Mouse (Mus musculus) adrenal gland, postnatal 14 days (tissue): ENCODE results near the gene Sars. TPM values are rescaled to one million over a fixed set of nuclear protein-coding genes. Genes with fewer than 3 reads are reported as not detected.

Experiments used
- DNase-seq: peaks from one replicate; pipeline ENCODE4 v3.0.0; 2021; ENCODE audit warnings: mixed read lengths
- total RNA-seq: library from RNA; stranded (reverse); gene quantifications from 2 replicates; pipeline ENCODE4 v1.2.3, GENCODE M21; 2021

Sars gene
- total RNA-seq, 1 experiment from 2014 or later = 144 TPM

DNA sequence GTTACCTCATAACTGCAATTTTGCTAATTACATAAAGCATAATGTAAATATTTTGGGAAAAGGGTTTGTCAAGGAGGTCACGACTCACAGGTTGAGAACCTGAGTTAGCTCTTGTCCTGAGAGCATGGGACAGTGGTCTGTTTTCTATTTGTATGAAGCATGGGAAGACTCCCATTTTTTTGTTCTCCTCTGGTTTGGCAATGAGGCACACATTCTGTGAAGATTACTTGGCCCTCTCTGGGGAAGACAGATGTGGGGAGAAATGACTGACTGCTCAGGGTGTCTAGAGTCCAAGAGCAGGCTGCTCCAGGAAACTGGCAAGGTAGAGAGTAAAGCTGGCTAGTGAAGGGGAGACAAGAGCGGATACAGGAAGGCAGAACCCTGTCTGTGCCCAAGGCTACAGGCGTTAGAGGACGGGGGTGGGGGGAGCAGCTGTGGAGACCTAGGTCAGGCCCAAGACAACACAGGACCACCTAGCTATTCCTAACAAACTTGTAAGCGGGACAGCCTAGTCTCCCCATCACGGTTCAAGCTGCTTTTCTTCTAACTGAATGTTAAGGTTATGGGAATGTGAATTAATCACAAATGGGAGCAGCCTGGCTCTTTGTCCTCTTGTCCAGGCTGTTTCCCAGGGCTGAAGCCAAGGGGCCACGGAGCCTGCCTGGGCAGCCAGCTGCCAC lies 19.9 kb downstream of the Sars start:
- DNase-seq = no peak

DNA sequence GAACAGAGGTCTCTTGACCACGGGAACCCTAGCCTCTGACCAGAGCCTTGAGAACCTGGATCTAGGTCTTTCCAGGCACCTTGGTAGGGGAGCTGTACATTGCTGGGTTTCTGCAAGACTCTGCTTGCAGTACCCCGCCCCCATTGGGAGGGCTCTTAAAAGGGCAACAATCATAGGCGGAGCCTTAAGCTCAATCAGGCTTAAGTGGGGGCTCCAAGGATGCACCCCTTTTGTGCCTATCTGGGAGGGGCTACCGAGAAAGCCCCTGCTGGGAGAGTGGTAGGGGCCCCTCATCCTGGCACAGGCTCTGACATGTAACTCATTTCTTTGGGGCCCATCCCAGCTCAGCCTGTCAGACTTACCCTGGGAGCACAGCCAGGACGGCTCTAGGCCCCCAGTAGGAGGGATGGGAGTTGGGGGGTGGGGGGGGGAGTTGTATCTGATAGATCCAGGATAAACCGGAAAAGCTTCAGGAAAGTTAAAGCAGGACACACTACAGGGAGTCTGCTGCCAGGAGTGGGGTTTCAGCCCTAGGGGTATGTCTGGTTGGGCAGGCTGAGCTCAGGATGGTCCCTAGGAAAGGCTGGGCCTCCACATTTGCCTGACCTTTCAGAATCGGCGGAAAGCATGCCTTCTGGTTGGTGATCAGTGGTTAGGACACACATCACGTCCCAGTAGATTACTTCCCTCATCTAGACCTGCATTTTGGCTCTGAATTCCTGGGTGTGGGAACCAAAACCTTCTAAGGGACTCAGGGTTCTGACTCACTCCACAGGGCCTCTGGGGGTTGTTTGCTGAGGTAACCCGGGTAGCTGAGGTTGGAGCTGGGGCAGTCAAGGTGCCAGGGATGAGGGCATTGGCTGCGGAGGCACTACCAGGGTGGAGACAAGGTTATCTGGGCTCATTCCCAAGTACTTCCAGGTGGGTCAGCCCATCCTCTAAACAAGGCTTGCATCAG lies 20.9 kb downstream of the Sars start:
- peak; percentile 59 for DNase-seq

DNA sequence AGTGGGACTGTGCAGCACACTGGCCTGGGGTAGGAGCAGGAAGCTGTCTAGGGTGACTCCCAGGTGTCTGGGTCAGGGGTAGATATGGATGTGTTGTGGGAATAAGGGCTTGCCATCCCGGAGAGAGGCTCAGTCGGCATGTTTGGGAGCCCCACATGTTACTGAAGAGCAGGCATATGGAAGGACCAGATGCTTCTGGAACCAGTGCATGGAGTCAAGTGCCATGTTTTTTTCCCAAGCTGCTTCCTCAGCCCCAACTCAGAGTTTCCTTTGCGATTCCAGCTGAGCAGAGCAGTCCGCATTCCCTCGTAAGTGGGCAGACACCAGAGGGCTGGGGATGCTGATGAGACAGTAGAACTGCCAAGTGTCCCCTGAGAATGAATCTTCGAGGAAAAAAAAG lies 22.0 kb downstream of the Sars start:
- DNase-seq = no peak

DNA sequence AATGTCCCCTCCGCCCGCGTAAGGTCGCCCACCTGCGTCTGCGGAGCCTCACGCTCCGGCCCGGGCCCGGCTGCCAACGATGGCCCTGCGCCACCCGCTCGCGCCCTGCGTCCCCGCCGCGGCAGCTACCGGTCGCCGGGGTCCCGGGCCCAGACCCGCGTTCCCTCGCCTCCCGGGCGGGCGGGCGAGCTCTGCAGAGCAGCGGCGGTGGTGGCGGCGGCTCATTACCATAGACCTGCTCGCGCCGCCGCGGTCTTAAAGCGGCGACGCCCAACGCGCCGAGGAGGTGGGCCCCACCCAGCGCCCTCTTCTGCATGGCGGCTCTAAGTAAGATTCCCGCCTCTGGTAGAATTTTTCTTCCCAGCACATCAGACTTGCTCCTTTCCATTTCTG lies 29.2 kb downstream of the Sars start:
- peak; percentile 84 for DNase-seq

DNA sequence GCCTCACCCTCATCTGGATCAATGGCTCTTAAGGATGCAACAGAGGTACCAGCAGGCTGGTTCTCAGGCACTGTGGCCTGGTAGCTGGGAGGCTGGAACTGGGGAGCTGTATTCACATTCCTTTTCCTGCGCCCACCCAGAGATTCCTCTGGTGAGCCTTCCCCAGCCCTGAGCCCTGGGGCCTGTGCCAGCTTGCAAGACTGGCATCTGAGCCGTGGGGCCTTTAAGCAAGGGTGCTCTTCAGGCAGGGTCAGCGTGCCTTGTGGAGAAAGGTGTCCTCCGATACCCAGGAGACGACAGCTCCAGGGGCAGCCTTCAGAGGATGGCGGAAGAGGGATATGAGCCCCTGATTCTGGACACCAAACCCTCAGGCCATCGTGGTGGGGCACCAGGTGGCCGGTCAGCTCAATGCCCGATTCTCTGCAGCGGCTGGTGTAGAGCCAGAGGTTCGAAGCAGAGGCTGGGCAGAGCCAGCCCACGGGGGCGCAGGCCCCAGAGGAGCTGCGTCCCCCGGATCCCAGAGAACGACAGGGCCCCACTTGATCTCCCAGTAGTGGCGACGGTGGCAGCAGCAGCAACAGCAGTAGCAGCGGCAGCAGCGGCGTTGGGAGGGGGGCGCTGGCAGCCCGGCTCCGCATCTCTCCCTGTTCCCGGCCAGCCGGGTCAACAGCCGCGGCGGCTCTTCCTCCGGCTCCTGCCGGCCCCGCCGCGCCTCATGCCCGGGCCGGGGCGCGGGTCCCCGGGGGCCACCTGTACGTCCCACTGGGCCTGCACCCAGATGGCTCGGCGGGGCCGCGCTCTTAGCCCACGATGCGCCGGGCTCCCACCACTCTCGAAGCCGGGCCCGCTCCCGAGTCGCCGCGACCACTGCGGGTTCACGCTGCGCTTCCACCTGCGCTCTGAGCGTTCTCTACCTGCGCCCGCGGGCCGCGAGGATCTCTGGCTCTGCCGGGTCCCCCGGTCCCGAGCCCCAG lies 29.9 kb downstream of the Sars start, which contains the start of gene Celsr2:
TSS of gene Celsr2 (minus strand) at position 696 of the 974 bp plus-strand sequence.
- peak; percentile 54 for DNase-seq

DNA sequence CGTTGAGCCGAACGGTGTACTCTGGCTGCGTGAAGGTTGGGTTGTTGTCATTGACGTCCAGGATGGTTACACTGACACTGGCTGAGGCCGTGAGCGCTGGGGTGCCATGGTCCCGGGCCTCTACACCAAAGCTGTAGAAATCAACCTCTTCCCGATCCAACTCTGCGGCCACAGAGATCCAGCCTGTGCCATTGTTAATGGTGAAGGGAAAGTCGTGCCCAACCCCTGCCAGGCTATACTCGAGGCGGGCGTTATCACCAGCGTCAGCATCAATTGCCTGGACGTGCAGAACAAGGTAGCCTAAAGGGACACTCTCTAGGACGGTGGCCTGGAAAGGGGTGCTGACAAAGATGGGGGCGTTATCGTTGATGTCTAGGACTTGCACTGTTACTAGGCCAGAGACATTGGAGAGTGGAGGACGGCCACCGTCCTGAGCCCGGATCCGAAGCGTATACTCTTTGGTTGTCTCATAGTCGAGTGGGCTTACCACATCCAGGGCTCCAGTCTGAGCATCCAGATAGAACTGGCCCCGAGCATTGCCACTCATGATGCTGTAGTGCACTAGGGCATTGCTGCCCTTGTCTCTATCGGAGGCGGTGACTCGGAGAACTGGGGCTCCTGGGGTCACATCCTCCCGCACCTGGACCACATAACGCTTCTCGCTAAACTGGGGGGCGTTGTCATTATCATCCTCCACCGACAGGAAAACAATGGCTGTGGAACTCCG lies 31.2 kb downstream of the Sars start:
- DNase-seq = no peak

DNA sequence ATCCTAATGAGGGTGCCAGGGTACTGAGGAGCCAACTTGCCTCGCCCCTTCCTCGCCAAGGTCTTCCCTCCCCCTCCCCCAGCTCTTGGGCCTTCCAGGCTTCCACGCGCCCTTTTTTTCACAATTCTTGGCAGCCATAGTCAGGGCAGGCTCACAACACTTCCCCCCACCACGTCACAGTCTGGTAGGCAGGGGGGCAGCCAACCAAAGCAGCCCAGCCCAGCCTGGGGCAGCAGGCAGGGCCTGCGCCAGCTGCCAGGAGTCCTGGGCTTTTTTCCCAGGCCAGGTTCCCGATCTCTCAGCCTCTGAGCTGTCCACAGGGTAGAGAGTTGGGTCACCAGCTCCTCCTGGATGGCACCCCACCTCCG lies 33.3 kb downstream of the Sars start:
- DNase-seq = peak; percentile 68

DNA sequence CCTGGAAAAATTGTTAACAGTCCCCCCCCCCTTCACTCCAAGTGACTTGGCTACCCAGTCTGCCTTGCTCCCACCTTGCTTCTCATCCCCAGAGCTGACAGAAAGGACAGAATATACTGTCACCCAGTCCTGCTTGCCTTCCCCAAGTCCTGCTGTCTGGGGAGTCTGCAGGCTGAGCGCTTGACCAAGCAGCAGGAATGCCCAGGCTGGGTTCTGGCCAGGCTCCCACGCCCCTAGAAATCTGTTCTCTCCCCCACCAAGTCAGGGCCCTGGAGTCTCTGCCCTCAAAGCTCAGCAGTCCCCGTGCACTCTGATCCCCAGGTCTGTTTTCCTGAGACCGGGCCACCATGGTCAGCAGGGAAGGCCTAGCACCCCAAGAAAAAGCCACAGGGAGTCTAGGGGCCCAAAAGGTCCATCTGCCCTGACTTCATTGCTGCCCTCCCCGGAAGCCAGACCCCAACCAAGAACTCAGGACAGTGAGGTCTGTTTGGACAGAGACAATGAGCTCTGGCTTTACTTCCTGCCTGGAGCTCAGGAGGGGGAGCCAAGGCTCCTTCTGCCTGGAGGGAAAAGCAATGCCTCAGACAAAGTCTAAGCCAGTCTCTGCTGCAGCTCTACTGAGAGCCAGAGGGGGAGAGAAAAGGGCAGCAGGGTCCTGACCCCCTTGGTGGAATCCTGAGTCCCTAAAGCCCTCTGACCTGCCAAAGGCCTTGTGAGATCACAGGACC lies 33.8 kb downstream of the Sars start:
- no peak for DNase-seq

DNA sequence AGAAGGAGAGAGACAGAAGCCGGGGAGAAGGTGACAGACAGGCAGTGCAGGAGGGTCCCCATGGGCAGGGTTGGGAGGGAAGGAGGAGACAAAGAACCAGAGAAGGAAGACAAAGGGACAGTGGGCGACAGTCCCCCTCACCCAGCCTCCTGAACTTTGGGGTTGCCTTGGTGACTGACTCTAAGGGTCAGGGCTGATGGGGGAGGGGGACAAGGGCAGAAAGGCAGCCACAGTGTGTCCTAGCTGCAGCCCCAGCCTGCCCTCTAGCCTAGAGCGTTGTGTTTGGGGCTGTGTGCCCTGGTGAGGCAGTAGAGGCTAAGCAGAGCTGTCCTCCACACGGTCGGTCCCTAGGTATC lies 34.7 kb downstream of the Sars start:
- DNase-seq = no peak

DNA sequence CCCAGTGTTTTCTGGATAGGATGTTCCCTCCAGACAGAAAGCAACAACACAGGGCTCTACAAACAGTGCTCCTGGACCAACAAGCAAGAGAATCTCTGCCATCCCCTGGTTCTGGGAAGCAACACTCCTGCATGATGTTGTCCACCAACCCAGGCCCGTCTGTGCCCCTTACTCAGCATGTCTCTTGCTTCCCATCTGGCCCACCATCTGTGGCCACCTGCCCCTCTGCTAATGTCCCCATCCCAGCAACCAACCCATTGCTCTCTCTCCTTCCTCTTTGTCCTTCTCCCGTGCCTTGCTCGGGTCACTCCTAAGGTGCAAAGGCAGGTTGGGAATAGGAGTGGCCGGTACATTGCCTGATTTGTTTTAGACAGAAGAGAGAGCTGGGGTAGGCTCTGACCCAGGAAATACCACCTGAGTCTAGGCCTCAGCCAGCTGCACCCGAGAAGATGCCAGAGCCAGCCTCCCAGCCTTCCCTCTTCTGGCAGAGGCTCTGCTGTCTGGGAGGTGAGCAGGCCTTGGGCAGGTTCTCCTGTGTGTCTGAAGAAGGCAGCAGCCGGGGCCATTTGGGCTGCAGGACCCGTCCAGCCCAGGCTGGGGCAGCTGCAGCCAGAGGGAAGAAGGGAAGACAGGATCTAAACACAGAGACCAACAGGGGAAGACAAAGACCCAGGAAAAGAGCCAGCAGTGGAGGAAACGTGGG lies 35.2 kb downstream of the Sars start:
- no peak for DNase-seq

DNA sequence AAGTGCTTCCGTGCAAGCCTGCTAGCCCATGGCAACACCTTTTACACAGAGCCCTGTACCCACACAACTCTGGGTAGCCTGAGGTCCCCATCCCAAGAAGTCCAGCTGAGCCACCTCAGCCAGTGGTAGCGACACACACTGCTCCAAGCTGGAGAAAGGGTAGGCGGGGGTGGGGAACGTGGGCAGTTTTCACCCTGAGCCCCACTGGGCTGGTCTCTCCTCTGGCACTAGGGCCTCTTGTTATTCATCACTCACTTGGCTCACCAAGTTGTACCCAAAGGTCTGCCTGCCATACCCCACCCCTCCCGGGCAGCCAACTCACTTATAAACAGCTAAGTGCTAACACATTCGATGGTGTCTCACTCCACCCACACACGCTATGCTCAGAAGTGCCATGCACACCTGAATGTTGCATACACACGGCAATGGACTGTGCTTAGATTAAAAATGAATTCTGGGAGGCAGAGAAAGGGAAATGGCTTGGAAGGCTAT lies 36.4 kb downstream of the Sars start:
- no peak for DNase-seq

DNA sequence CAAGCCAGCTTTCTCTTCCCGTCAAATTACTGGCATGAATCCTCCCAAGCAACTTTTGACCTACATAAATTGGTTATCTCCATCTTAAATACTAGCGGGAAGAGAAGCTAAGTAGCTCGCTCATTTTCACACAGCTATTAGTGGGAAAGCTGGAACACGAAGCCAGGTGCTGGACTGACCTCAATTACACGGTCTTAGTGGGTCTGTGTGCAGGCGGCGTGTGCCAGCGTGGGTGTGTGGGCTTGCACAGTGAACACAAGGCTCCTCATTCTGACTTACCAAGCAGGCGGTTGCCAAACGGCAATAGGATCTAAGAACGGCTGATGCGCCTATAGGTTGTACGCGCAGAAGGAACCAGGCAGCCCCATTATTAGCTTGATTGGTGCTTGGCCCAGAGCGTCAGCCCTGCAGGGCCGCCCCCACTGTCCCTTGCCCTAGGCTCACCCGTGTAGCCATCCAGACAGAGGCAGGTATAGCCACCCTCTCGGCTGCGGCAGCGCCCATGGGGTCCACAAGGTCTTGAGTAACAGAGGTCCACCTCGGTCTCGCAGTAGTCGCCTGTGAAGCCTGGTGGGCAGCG lies 38.6 kb downstream of the Sars start:
- no peak for DNase-seq

DNA sequence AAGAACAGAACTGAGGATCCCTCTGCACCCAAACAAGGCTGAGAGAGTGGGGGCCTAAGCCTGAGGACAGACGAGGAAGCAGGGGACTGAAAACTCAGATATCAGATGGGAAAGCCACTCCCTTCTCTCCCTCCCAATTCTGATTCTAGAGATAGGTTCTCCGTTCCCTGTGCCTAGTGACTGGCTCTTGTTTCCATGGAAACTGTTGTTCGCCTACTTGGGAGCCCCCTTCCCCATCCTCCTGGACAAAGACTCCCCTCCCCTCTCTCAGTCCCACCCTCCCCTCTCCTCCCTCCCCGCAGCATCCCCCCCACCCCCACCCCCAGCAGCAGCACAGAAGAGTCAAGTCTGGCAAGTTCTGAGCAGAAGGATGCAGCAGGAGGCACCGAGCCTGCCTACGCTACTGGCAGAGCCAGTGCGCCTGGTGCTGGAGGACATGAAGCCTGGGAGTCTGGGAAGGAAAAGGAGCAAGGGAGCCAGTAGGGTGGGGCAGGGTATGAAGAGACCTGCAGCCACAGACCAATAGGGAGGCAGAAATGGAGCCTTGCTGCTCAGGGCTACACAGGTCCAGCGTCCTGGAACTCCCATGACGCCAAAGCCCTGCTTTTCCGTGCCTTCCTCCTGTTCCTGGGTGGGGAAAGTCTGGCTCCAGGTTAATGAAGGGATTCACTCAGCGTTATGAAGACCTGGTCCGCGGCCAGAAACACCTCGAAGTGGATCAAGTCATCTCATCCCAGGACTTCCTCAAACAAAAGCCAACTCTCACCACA lies 39.3 kb downstream of the Sars start:
- DNase-seq = no peak

DNA sequence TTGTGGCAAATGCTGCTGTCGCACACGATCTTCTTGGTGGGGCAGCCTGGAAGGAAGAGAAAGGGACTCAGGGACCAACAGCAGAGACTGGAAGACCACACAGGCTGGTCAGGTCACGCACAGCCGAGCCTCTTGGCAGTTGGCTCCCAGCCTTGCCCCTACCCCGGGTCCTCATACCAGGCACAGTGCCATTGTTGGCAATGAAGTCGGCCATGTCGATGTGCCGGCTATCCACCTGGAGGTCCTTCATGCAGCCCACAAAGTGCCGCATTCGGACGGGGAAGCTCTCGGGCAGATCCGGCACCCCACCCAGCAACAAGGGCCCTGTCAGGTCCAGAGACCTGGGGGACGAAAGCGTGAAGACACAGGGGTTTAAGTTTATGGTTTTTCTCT lies 42.5 kb downstream of the Sars start:
- no peak for DNase-seq

DNA sequence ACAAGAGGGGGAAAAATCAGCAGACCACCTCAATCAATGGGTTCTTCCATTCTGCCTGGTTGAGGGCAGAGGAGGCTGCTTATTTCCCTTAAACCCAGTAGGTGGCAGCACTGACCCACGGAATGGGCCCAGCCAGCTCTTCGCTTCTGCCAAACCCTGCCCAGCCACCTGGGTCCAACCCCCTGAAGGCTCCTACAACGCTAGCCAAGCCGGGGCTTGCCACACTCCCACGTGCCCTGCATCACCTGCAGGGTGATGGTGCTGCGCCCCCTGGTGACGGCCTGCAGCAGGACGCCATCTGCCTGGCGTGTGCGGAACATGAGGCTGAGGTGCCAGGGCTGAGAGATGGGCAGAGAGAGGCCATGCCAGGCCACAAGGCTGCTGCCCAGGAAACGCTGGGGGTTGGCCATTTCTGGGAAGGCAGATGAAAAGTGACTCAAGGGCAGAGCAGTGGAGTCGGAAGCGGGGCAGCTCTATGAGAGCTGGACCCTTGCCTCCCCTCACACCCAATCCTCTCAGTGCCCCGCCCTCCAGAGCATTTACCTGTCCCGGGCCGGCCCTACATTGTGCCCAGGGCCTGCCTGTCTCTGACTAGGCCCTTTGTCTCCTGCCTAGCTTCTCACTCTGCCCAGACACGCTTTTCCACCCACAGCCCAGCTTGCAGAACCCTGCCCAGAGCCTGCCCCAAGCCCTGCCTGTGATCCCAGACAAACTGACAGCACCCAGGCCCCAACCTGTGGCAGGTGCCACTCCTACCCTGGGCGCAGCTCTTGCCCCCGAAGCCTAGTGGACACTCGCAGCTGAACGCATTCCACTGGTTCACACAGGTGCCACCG lies 43.1 kb downstream of the Sars start:
- DNase-seq = peak; percentile 96

DNA sequence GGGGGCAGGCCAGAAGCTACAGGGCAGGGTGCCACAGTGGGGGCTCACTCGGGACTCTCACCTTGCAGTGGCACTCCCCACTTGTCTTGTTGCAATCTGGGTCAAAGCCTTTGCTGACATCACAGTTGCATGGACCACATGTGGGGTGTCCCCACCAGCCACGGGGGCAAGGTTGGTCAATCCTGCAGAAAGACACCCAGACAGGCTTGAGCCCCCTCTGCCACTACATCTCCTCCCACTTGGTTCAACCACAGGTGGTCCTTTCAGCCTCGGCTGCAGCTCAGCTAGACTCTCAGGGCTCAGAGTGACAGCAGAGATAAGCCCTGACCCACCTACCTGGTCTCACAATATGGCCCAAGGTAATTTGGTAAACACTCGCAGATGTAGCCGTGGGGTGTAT lies 44.6 kb downstream of the Sars start:
- no peak for DNase-seq

DNA sequence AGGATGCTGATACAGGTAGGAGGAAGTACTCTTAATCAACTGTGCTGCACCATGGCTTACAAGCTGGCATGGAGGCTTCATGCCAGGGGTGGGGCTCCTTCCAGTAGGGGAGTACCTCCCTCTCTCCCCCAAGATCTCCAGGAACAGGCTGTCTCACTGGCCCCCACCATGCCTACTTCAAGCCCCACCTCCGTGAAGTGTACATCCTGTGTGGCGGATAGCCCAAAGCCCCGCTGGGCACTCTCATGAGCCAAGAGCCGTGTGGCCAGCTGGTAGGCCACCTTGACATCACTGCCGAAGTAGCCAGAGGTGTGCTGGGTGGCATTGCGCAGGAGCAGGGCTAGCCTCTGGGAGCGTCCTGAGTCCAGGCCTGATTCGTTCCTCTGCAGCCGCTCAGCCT lies 46.7 kb downstream of the Sars start:
- no peak for DNase-seq

DNA sequence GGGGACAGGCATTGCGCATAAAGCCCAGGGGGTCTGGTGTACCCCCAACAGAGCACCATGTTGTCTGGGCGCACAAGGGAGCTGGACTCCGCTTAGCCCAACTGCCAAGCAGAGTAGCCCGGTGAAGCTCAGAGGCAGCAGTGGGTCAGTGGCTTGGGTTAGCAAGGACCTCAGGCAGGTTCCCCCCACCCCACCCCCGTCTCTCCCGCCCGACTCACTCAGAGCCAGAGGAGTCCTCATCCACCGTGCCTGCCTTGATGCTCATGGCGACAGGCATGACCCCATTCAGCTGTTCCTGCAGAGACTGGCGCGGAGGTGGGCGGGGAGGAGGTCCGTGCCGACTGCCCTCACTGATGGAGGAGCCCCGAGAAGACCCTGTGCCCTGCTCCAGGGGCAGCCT lies 52.2 kb downstream of the Sars start:
- no peak for DNase-seq
